Mouse (Mus musculus): ENCODE data around the gene Prg2. TPM values are rescaled to one million over a fixed set of nuclear protein-coding genes. Genes with fewer than 3 reads are reported as not detected.

The Prg2 gene
- polyA plus RNA-seq (2015; fragmentation: Nextera tagmentation; extraction: Ambion mirVana): 0.23 and 0.65 TPM in 2 replicates

- Histone ChIP-seq H3K4me2 (replicated peaks) (no peak within 1 kb of the TSS), H3K36me3 (no peaks in the 10 kb centered on the region), H3K4me3 (no peak within 1 kb of the TSS), H3K4me1 (peaks cover 10% of the 10 kb centered on the region), H3K9me3 (no peaks in the 10 kb centered on the region), H3K27ac (no peak within 1 kb of the TSS), H3K9ac (no peak within 1 kb of the TSS), H3K27me3 (no peaks in the 10 kb centered on the region; the same call in 1 of the 2 replicates)
- 52% methylated on average over 1 of the region's 1 CpGs for WGBS
- no peak for ATAC-seq (ENCODE audit: low FRiP score, low read depth)
Observed at GRCm38 (mm10) chr2:84980188-84980587, at the start of gene Prg2. Gene Prg2 (plus strand): TSS chr2:84980461.

GRCm38 (mm10) chr2:84933992-84934648 is 46.1 kb upstream of the Prg2 start:
- Histone ChIP-seq H3K27me3 (no peaks in the 10 kb centered on the region), H3K27ac (no peak overlapping the region), H3K4me1 (peaks cover 18% of the 10 kb centered on the region), H3K4me2 (replicated peaks) (no peak overlapping the region), H3K9me3 (no peaks in the 10 kb centered on the region), H3K36me3 (no peaks in the 10 kb centered on the region), H3K9ac (no peak overlapping the region), H3K4me3 (no peak overlapping the region)
- no peak for ATAC-seq (ENCODE audit: low FRiP score, low read depth)
- WGBS: 80% methylated on average over 8 of the region's 8 CpGs

- no peaks in the 10 kb centered on the region for H3K27me3 ChIP-seq
- ATAC-seq (ENCODE audit: low FRiP score, low read depth): no peak
- H3K36me3 ChIP-seq: peaks cover 5% of the 10 kb centered on the region; the same call in 1 of the 2 replicates
- peaks cover 18% of the 10 kb centered on the region for H3K4me1 ChIP-seq
- 69% methylated on average over 4 of the region's 4 CpGs for WGBS
- no peak overlapping the region for H3K9ac ChIP-seq
- H3K4me2 ChIP-seq (replicated peaks): no peak overlapping the region
- H3K27ac ChIP-seq: no peak overlapping the region
- no peaks in the 10 kb centered on the region for H3K9me3 ChIP-seq
- H3K4me3 ChIP-seq: no peak overlapping the region
Observed at GRCm38 (mm10) chr2:84934649-84935007, 45.6 kb upstream of the Prg2 start.

GRCm38 (mm10) chr2:84935065-84935464 is 45.2 kb upstream of the Prg2 start:
- H3K4me3 ChIP-seq: no peak overlapping the region
- no peak overlapping the region for H3K9ac ChIP-seq
- no peak for ATAC-seq (ENCODE audit: low FRiP score, low read depth)
- H3K4me2 ChIP-seq (replicated peaks): no peak overlapping the region
- H3K27me3 ChIP-seq: no peaks in the 10 kb centered on the region
- H3K36me3 ChIP-seq: peaks cover 7% of the 10 kb centered on the region; the same call in 1 of the 2 replicates
- peaks cover 18% of the 10 kb centered on the region for H3K4me1 ChIP-seq
- H3K9me3 ChIP-seq: no peaks in the 10 kb centered on the region
- H3K27ac ChIP-seq: no peak overlapping the region
- 72% methylated on average over 5 of the region's 5 CpGs for WGBS

GRCm38 (mm10) chr2:84936474-84937429 is 43.5 kb upstream of the Prg2 start, which contains the start of gene Slc43a3:
Gene Slc43a3 (plus strand): TSS chr2:84936579.
- Histone ChIP-seq H3K4me3 (peak within 1 kb of the TSS; percentile 54), H3K9ac (peak within 1 kb of the TSS; percentile 76), H3K27ac (peak within 1 kb of the TSS; percentile 70), H3K9me3 (no peaks in the 10 kb centered on the region), H3K36me3 (peaks cover 13% of the 10 kb centered on the region), H3K27me3 (no peaks in the 10 kb centered on the region), H3K4me2 (replicated peaks) (peak within 1 kb of the TSS; percentile 66), H3K4me1 (peaks cover 18% of the 10 kb centered on the region)
- WGBS: 21% methylated on average over 34 of the region's 38 CpGs
- ATAC-seq (ENCODE audit: low FRiP score, low read depth): peak; percentile 96

- Histone ChIP-seq H3K9ac (peak overlapping the region; percentile 76), H3K27ac (peak overlapping the region; percentile 10; the same call in 1 of the 2 replicates)
Observed at GRCm38 (mm10) chr2:84937491-84938150, 42.6 kb upstream of the Prg2 start.

GRCm38 (mm10) chr2:84938249-84938946 is 41.9 kb upstream of the Prg2 start:
- WGBS: 80% methylated on average over 5 of the region's 5 CpGs
- H3K9me3 ChIP-seq: no peaks in the 10 kb centered on the region
- H3K4me3 ChIP-seq: peak overlapping the region; percentile 54
- peak overlapping the region; percentile 66 for H3K4me2 ChIP-seq (replicated peaks)
- H3K27me3 ChIP-seq: no peaks in the 10 kb centered on the region
- peaks cover 17% of the 10 kb centered on the region for H3K36me3 ChIP-seq
- 0 out of 2 replicates have a peak overlapping the region, but pooled peaks have one; percentile 76 for H3K9ac ChIP-seq
- no peak overlapping the region for H3K27ac ChIP-seq
- no peak for ATAC-seq (ENCODE audit: low FRiP score, low read depth)
- peaks cover 18% of the 10 kb centered on the region for H3K4me1 ChIP-seq

More at GRCm38 (mm10) chr2:84937491-84938150, 42.6 kb upstream of the Prg2 start:
- H3K36me3 ChIP-seq: peaks cover 17% of the 10 kb centered on the region
- peak overlapping the region; percentile 66 for H3K4me2 ChIP-seq (replicated peaks)
- ATAC-seq (ENCODE audit: low FRiP score, low read depth): no peak
- H3K9me3 ChIP-seq: no peaks in the 10 kb centered on the region
- H3K4me1 ChIP-seq: peaks cover 18% of the 10 kb centered on the region
- H3K27me3 ChIP-seq: no peaks in the 10 kb centered on the region
- 66% methylated on average over 3 of the region's 3 CpGs for WGBS
- H3K4me3 ChIP-seq: peak overlapping the region; percentile 54

- H3K4me1 ChIP-seq: peaks cover 18% of the 10 kb centered on the region
Observed at GRCm38 (mm10) chr2:84939306-84939705, 41.0 kb upstream of the Prg2 start.

GRCm38 (mm10) chr2:84939711-84940110 is 40.5 kb upstream of the Prg2 start:
- ATAC-seq (ENCODE audit: low FRiP score, low read depth): no peak
- no peak overlapping the region for H3K27ac ChIP-seq
- H3K27me3 ChIP-seq: no peaks in the 10 kb centered on the region
- no peaks in the 10 kb centered on the region for H3K9me3 ChIP-seq
- H3K4me1 ChIP-seq: peaks cover 18% of the 10 kb centered on the region
- 90% methylated on average over 6 of the region's 6 CpGs for WGBS
- H3K4me3 ChIP-seq: no peak overlapping the region
- H3K4me2 ChIP-seq (replicated peaks): no peak overlapping the region
- peaks cover 25% of the 10 kb centered on the region for H3K36me3 ChIP-seq
- H3K9ac ChIP-seq: no peak overlapping the region

More at GRCm38 (mm10) chr2:84939306-84939705, 41.0 kb upstream of the Prg2 start:
- Histone ChIP-seq H3K4me2 (replicated peaks) (no peak overlapping the region), H3K9me3 (no peaks in the 10 kb centered on the region), H3K27me3 (no peaks in the 10 kb centered on the region), H3K4me3 (no peak overlapping the region), H3K9ac (no peak overlapping the region), H3K36me3 (peaks cover 21% of the 10 kb centered on the region), H3K27ac (no peak overlapping the region)
- ATAC-seq (ENCODE audit: low FRiP score, low read depth): no peak
- WGBS: 95% methylated on average over 3 of the region's 3 CpGs

GRCm38 (mm10) chr2:84941332-84941731 is 38.9 kb upstream of the Prg2 start:
- Histone ChIP-seq H3K9ac (no peak overlapping the region), H3K36me3 (peaks cover 40% of the 10 kb centered on the region), H3K9me3 (no peaks in the 10 kb centered on the region), H3K4me1 (peaks cover 18% of the 10 kb centered on the region), H3K4me3 (no peak overlapping the region), H3K4me2 (replicated peaks) (no peak overlapping the region), H3K27ac (no peak overlapping the region), H3K27me3 (no peaks in the 10 kb centered on the region)
- ATAC-seq (ENCODE audit: low FRiP score, low read depth): no peak
- 90% methylated on average over 2 of the region's 2 CpGs for WGBS

- Histone ChIP-seq H3K27me3 (no peaks in the 10 kb centered on the region), H3K4me2 (replicated peaks) (no peak overlapping the region), H3K4me3 (no peak overlapping the region), H3K27ac (no peak overlapping the region), H3K9ac (no peak overlapping the region), H3K9me3 (no peaks in the 10 kb centered on the region), H3K36me3 (peaks cover 45% of the 10 kb centered on the region), H3K4me1 (peaks cover 18% of the 10 kb centered on the region)
- 90% methylated on average over 4 of the region's 4 CpGs for WGBS
- ATAC-seq (ENCODE audit: low FRiP score, low read depth): no peak
Observed at GRCm38 (mm10) chr2:84941795-84942194, 38.5 kb upstream of the Prg2 start.
